Mouse (Mus musculus) bone marrow macrophage, adult 2 months (primary cell): ENCODE data around the gene Slc34a3.

Experiments
- CTCF ChIP-seq: IDR thresholded peaks from 2 replicates; pipeline ENCODE4 v1.5.1; 2012; ENCODE audit warnings: low read depth, mild to moderate bottlenecking, low read length, moderate library complexity
- POLR2A ChIP-seq: IDR thresholded peaks from 2 replicates; pipeline ENCODE4 v1.6.1; 2012; ENCODE audit warnings: mild to moderate bottlenecking, low read depth, low read length, borderline replicate concordance

GRCm38 (mm10) chr2:25273010-25273409 is 38.8 kb upstream of the Slc34a3 start:
- TF ChIP-seq CTCF (no peak), POLR2A (no peak)
